Mouse (Mus musculus): ENCODE data around the gene 1110004F10Rik.

1110004F10Rik gene

DNA sequence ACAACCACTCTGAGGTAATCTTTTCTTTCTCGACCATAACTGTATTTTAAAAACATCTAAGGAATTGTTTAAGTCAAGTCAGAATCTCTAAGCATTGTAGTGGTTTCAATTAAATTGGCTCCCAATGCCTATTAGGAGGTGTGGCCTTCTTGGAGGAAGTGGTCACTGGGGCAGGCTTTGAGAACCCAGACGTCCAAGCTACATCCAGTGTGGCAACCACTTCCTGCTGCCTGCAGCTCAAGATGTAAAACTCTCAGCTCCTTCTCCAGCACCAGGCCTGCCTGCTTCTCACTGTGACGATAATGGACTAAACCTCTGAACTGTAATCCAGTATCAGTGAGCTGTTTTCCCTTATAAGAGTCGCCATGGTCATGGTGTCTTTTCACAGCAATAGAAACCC lies 110.4 kb downstream of the 1110004F10Rik start:
- DNase-seq = no peak

- DNase-seq = no peak
These were observed 114.7 kb downstream of the 1110004F10Rik start for GRCm38 (mm10) chr7:116153781-116154368.
